Mouse (Mus musculus): ENCODE measurements around the gene St5. TPM values are rescaled to one million over a fixed set of nuclear protein-coding genes. Genes with fewer than 3 reads are reported as not detected.

Gene St5
- polyA plus RNA-seq, 1 experiment: 21.7 TPM

DNA sequence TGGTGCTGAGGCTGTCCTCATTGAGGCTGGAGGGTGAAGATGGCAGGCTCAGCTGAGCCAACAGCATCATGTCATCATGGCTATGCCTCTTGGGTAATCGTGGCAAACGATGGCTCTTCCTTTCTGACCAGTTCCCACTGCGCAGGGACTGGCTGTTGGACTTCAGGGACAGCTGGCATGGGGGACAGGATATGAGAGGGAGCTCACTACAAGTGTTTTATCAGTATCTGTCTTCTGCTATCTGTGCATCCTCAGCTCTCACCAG is 161.1 kb downstream of the St5 start:
- Histone ChIP-seq H3K36me3 (ENCODE audit: control insufficient read depth, insufficient read depth, low read length) (no peaks in the 10 kb centered on the region), H3K27me3 (ENCODE audit: control insufficient read depth, insufficient read depth, low read length) (no peaks in the 10 kb centered on the region), H3K4me3 (ENCODE audit: control insufficient read depth, insufficient read depth, low read length) (no peak overlapping the region), H3K4me1 (replicated peaks; ENCODE audit: control insufficient read depth, insufficient read depth, low read length) (no peaks in the 10 kb centered on the region), H3K27ac (ENCODE audit: control insufficient read depth, insufficient read depth, low read length) (no peak overlapping the region)
- no peak for DNase-seq
- TF ChIP-seq POLR2A (IDR thresholded peaks at IDR 0.05; ENCODE audit: control insufficient read depth, extremely low read depth, insufficient read depth, low read length, poor library complexity) (no peak), CTCF (IDR thresholded peaks at IDR 0.05; ENCODE audit: borderline replicate concordance, control insufficient read depth, extremely low read depth, insufficient read depth, low read length, poor library complexity) (no peak)
- WGBS: 61% methylated on average over 3 of the region's 3 CpGs

- Histone ChIP-seq H3K4me3 (ENCODE audit: control insufficient read depth, insufficient read depth, low read length) (no peak overlapping the region), H3K27ac (ENCODE audit: control insufficient read depth, insufficient read depth, low read length) (no peak overlapping the region), H3K27me3 (ENCODE audit: control insufficient read depth, insufficient read depth, low read length) (no peaks in the 10 kb centered on the region), H3K36me3 (ENCODE audit: control insufficient read depth, insufficient read depth, low read length) (no peaks in the 10 kb centered on the region), H3K4me1 (replicated peaks; ENCODE audit: control insufficient read depth, insufficient read depth, low read length) (no peaks in the 10 kb centered on the region)
- TF ChIP-seq POLR2A (IDR thresholded peaks at IDR 0.05; ENCODE audit: control insufficient read depth, extremely low read depth, insufficient read depth, low read length, poor library complexity) (no peak), CTCF (IDR thresholded peaks at IDR 0.05; ENCODE audit: borderline replicate concordance, control insufficient read depth, extremely low read depth, insufficient read depth, low read length, poor library complexity) (no peak)
- WGBS: 64% methylated on average over 10 of the region's 10 CpGs
- DNase-seq: no peak
Measured at GRCm38 (mm10) chr7:109541609-109542363, 161.6 kb downstream of the St5 start.

- H3K36me3 ChIP-seq (ENCODE audit: control insufficient read depth, insufficient read depth, low read length): no peaks in the 10 kb centered on the region
- H3K27ac ChIP-seq (ENCODE audit: control insufficient read depth, insufficient read depth, low read length): no peak overlapping the region
- H3K27me3 ChIP-seq (ENCODE audit: control insufficient read depth, insufficient read depth, low read length): no peaks in the 10 kb centered on the region
- DNase-seq: no peak
- no peaks in the 10 kb centered on the region for H3K4me1 ChIP-seq (replicated peaks; ENCODE audit: control insufficient read depth, insufficient read depth, low read length)
- TF ChIP-seq POLR2A (IDR thresholded peaks at IDR 0.05; ENCODE audit: control insufficient read depth, extremely low read depth, insufficient read depth, low read length, poor library complexity) (no peak), CTCF (IDR thresholded peaks at IDR 0.05; ENCODE audit: borderline replicate concordance, control insufficient read depth, extremely low read depth, insufficient read depth, low read length, poor library complexity) (no peak)
- no peak overlapping the region for H3K4me3 ChIP-seq (ENCODE audit: control insufficient read depth, insufficient read depth, low read length)
Measured at GRCm38 (mm10) chr7:109540902-109541301, 162.5 kb downstream of the St5 start.

DNA sequence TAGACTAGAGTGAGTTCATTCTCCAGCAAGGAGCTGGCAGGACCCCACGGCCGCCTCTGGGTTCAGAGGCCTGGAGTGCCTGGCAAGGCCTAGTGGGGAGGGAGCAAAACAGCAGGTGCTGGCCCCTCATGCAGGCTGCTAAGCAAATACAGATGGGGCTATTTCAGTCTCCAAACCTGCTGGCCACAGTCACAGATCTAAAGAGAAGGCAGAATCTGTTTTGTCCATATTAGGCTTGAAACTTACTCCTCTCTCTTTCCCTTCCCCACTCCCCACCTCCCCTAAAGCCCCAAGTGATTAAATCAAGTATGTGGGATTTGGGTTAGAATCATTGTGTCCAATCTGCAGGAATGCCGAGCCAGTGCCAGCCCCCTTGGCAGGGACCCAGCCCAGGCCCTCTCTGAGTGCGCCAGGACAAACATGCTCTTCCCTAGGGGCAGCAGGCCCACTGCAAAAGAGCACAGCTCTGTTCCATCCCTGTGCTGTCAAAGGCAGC is 166.9 kb downstream of the St5 start:
- no peak for DNase-seq
- no peak overlapping the region for H3K27ac ChIP-seq (ENCODE audit: control insufficient read depth, insufficient read depth, low read length)
- H3K4me1 ChIP-seq (replicated peaks; ENCODE audit: control insufficient read depth, insufficient read depth, low read length): no peaks in the 10 kb centered on the region
- no peaks in the 10 kb centered on the region for H3K27me3 ChIP-seq (ENCODE audit: control insufficient read depth, insufficient read depth, low read length)
- no peak overlapping the region for H3K4me3 ChIP-seq (ENCODE audit: control insufficient read depth, insufficient read depth, low read length)
- H3K36me3 ChIP-seq (ENCODE audit: control insufficient read depth, insufficient read depth, low read length): no peaks in the 10 kb centered on the region
- TF ChIP-seq POLR2A (IDR thresholded peaks at IDR 0.05; ENCODE audit: control insufficient read depth, extremely low read depth, insufficient read depth, low read length, poor library complexity) (no peak), CTCF (IDR thresholded peaks at IDR 0.05; ENCODE audit: borderline replicate concordance, control insufficient read depth, extremely low read depth, insufficient read depth, low read length, poor library complexity) (no peak)
- 90% methylated on average over 4 of the region's 4 CpGs for WGBS

GRCm38 (mm10) chr7:109534921-109535320 is 168.5 kb downstream of the St5 start:
- TF ChIP-seq POLR2A (IDR thresholded peaks at IDR 0.05; ENCODE audit: control insufficient read depth, extremely low read depth, insufficient read depth, low read length, poor library complexity) (no peak), CTCF (IDR thresholded peaks at IDR 0.05; ENCODE audit: borderline replicate concordance, control insufficient read depth, extremely low read depth, insufficient read depth, low read length, poor library complexity) (no peak)
- DNase-seq: no peak
- Histone ChIP-seq H3K36me3 (ENCODE audit: control insufficient read depth, insufficient read depth, low read length) (no peaks in the 10 kb centered on the region), H3K4me3 (ENCODE audit: control insufficient read depth, insufficient read depth, low read length) (no peak overlapping the region), H3K4me1 (replicated peaks; ENCODE audit: control insufficient read depth, insufficient read depth, low read length) (no peaks in the 10 kb centered on the region), H3K27ac (ENCODE audit: control insufficient read depth, insufficient read depth, low read length) (no peak overlapping the region), H3K27me3 (ENCODE audit: control insufficient read depth, insufficient read depth, low read length) (no peaks in the 10 kb centered on the region)
- WGBS: 97% methylated on average over 3 of the region's 3 CpGs

- Histone ChIP-seq H3K4me3 (ENCODE audit: control insufficient read depth, insufficient read depth, low read length) (no peak overlapping the region), H3K27me3 (ENCODE audit: control insufficient read depth, insufficient read depth, low read length) (no peaks in the 10 kb centered on the region), H3K4me1 (replicated peaks; ENCODE audit: control insufficient read depth, insufficient read depth, low read length) (no peaks in the 10 kb centered on the region), H3K36me3 (ENCODE audit: control insufficient read depth, insufficient read depth, low read length) (no peaks in the 10 kb centered on the region), H3K27ac (ENCODE audit: control insufficient read depth, insufficient read depth, low read length) (no peak overlapping the region)
- no peak for DNase-seq
- 97% methylated on average over 4 of the region's 4 CpGs for WGBS
- TF ChIP-seq CTCF (IDR thresholded peaks at IDR 0.05; ENCODE audit: borderline replicate concordance, control insufficient read depth, extremely low read depth, insufficient read depth, low read length, poor library complexity) (no peak), POLR2A (IDR thresholded peaks at IDR 0.05; ENCODE audit: control insufficient read depth, extremely low read depth, insufficient read depth, low read length, poor library complexity) (no peak)
Measured at GRCm38 (mm10) chr7:109533888-109534287, 169.5 kb downstream of the St5 start.

DNA sequence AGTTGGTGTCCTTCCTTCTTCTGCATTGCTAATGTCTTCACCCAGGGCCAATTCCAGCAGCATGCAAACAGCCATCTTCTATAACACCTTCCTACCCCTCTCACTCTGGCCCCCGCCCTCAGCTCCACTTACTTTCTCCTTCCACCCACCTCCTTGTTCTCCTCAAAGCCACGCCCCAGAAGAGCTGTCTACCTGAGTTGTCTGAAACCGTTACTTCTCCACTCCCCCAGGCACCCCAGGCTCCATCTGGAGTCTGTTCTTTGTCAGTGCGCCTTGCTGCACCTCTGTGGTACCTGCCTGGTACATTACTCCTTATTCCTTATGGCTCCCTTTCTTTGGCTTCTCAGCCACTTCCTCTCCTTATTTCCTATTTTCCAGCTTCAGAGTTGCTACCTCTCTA is 170.3 kb downstream of the St5 start:
- DNase-seq: no peak
- H3K4me3 ChIP-seq (ENCODE audit: control insufficient read depth, insufficient read depth, low read length): no peak overlapping the region
- no peaks in the 10 kb centered on the region for H3K27me3 ChIP-seq (ENCODE audit: control insufficient read depth, insufficient read depth, low read length)
- TF ChIP-seq CTCF (IDR thresholded peaks at IDR 0.05; ENCODE audit: borderline replicate concordance, control insufficient read depth, extremely low read depth, insufficient read depth, low read length, poor library complexity): no peak
- TF ChIP-seq POLR2A (IDR thresholded peaks at IDR 0.05; ENCODE audit: control insufficient read depth, extremely low read depth, insufficient read depth, low read length, poor library complexity): no peak
- no peaks in the 10 kb centered on the region for H3K36me3 ChIP-seq (ENCODE audit: control insufficient read depth, insufficient read depth, low read length)
- 86% methylated on average over 4 of the region's 4 CpGs for WGBS
- no peaks in the 10 kb centered on the region for H3K4me1 ChIP-seq (replicated peaks; ENCODE audit: control insufficient read depth, insufficient read depth, low read length)
- no peak overlapping the region for H3K27ac ChIP-seq (ENCODE audit: control insufficient read depth, insufficient read depth, low read length)
